Mouse (Mus musculus): ENCODE results near the gene Kcng3. TPM values are rescaled to one million over a fixed set of nuclear protein-coding genes. Genes with fewer than 3 reads are reported as not detected.

Gene Kcng3
- total RNA-seq, 1 experiment from 2014 or later: not detected

- no peak for ATAC-seq (replicated peaks in 1 of 2; ENCODE audit: insufficient read depth in 1 of 2, low FRiP score in 2 of 2, low TSS enrichment in 1 of 2, low read depth in 1 of 2, poor library complexity in 2 of 2, severe bottlenecking in 2 of 2)
These were observed 93.6 kb downstream of the Kcng3 start for GRCm38 (mm10) chr17:83538141-83538540.

Other genes with a start within 250 kb of the Kcng3 start
- 243 and 458 TPM in 2 replicates for gene Cox7a2l, start 114.6 kb downstream of the Kcng3 start, total RNA-seq (2017)
- 64.2 and 81.2 TPM in 2 replicates for gene Mta3, start 74.3 kb upstream of the Kcng3 start, total RNA-seq (2017)
- gene Haao, start 216.1 kb upstream of the Kcng3 start, total RNA-seq (2017): 30.9 and 33.2 TPM in 2 replicates